Mouse (Mus musculus) CD4-positive helper T cell, adult 2 months (primary cell): Measurements from ENCODE around the gene Upk1a.

Experiments used
- DNase-seq: peaks from one replicate; pipeline ENCODE4 v3.0.0-alpha.2; 2012; ENCODE audit warnings: low read depth, missing footprints, low spot score

The Upk1a gene

GRCm38 (mm10) chr7:30602583-30602982, 10.1 kb downstream of the Upk1a start:
- DNase-seq = no peak

DNA sequence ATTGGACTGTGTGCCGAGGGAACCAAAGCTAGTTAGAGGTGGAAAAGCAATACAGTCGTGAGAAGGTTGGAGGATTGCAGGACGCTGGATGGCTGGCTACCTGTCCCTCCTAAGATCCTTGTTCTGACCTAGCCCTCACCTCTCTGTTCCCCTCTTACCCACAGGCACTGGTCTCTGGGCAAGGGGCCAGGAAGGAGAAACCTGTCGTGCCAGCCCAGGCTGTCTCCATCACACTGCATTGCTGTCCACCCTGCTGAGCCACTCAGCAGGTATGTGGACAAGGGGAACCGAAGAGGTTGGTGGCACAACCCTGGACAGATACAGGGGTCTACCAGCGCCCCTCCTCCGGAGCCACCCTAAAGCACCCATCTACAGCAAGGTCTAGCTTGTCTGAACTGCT, 12.0 kb downstream of the Upk1a start:
- DNase-seq = no peak

GRCm38 (mm10) chr7:30599933-30600353, 12.7 kb downstream of the Upk1a start:
- DNase-seq = peak; percentile 79

DNA sequence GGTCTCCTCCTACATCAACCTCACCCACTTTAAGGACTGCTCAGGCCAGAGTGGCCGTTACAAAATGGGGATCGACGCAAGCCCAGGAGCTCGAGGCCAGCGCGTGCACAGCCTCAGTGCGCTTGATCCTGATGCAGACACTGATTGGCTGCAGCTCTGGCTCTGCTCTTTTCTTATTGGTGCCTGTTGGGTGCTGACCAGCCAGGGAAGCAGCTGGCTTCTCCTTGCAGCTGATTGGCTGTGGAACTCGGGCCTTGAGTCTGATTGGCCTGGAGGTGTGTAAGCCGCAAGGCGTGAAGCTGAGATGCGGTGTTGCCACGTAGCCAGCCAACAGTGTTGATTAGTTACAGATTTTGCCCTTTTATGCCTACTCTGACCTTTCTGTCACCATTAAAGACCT, 13.9 kb downstream of the Upk1a start, which contains the start of gene Zbtb32:
TSS of gene Zbtb32 (minus strand) at position 124 of the 400 bp plus-strand sequence.
- DNase-seq = no peak

DNA sequence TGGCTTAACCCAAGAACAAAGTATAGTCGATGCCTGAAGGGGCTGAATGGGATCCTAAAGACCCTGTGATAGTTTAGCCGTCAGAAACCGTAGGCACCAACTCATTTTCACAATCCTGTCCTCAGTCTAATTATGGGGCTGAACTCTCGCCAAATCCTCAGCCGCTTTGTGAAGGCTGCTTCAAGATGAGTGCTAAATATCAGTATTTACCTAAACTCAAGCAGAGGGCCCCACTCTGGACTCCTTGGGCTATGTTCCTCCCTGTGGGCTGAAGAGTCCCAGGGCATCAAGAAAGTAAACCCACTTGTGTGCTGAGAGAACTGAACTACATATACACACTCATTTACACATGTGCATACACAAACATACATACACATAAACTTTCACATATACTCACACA, 15.8 kb downstream of the Upk1a start:
- no peak for DNase-seq

DNA sequence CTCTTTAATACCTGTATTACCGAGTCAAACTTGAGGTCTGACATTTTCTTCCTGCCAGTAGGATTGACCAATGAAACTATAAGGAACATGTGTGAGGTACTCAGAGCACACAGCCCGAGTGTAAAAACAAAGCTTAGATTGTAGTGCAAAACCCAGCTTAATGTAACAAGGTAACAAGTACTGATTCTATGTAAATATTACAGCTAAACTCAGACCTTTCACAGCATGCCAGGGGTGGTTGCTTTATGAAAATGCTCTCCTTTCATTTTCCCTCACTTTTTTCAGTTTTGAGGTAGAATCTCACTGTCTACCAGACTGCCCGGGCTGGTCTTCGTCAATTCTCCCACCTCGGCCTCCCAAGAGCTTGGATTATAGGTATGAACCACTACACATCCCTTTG, 16.6 kb downstream of the Upk1a start:
- DNase-seq = no peak

DNA sequence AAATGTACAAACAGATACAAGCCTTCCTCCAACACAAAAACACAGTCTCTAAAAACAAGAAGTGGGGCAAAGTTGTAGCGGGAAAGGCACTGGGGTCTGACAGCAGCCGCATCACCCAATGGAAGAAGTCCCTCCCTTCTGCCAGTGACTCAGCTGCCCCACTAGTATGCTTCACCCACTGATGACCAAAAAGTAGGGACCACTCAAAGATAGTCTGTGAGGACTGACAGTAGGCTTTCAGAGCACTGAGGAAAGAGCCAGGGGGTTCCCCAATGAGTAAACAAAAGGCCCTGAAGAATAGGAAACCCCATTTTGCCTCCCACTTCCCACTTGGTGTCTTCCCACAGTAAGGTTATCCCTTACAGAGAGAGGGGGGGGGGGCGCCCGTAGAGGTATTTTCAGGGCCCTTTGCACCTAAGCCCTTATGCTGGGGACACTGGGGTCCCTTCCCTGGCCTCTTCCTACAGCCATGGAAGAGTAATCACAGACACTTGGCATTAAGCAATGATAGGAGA, 18.1 kb downstream of the Upk1a start:
- DNase-seq = peak; percentile 27

GRCm38 (mm10) chr7:30593579-30594509, 18.8 kb downstream of the Upk1a start:
- peak; percentile 58 for DNase-seq

DNA sequence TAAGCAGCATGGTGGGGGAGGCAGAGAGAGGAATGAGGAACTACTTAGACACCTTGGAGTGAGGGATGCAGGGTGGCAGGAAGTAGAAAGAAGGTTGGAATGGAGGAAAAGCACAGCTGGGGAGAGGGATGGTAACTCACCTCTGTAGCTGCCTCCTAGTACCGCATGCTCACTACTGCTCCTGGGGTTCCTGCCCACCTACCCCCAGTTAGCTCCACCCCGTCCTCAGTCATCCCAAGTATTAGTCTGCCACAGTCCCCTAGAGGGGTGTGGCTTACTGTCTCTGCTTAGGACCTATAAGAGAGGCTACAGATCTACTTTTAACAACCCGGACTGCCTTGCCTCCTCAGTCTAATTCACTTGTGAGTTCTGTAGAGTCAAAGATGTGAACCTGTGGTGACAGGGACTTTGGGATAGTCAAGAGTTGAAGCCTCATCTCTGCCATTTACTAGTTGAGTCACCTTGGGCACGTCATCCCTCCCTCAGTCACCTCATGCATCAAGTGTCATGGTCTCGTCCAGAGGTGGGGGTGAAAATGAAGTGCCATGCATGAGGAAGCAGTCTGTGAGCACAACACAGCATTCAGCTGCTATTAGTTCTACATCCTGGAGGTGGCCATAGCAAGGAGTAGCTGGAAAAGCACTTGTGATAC, 19.7 kb downstream of the Upk1a start:
- DNase-seq = peak; percentile 44

DNA sequence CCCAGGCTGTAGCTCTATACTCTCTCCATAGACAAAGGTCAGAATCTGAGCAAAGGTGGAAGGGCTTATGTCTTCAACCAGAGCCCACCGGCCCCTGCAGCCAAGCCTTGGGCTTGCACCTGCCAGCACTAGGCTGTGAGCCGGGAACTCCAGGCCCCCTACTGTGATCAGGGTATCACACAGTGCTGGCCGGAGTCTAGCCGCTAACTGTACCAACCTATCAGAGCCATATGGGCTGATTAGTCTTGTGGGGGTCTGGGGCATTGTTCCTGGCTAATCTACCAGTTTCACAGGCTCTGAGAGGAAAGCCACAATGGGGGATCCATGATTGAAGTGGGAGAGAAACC, 21.1 kb downstream of the Upk1a start:
- no peak for DNase-seq

- no peak for DNase-seq
These were observed 21.6 kb downstream of the Upk1a start for GRCm38 (mm10) chr7:30590927-30591604.

- DNase-seq = peak; percentile 72
These were observed 23.0 kb downstream of the Upk1a start for GRCm38 (mm10) chr7:30589435-30590301.

DNA sequence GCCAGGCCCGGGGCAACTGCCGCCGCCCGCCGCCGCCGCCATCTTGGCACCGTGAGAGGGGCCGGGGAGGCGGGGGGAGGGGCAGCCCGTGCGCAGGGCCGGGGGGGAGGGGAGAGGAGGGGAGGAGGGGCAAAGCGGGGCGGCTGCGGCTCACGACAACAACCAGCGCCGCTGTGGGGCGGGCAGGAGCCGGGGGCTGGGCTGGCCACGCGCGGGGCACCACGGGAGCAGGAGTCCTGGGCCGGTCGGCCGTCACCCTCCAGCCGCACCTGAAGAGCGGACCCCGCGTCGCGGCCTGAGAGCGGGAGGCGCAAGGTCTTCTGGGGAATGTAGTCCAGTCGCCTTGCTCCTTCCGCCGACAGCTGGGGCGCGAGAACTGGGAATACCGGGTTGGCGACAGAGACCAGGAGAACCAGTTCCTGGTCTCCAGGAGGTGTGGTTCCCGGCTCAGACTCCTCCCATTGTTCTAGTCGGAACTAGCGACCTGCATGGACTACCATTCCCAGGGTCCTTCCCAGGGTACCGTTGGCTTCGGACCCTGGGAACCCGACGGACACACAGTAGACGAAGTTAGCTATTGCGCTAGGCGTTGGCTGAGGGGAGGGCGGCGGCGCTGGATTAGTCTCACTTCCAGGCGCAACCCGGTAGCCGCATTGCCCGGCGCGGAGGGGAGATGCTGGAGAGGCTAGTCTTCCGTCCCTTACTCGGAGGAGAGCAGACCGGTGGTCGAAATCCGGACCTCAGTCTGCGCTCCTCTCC, 23.8 kb downstream of the Upk1a start, which contains the start of gene Kmt2b:
TSS of gene Kmt2b (minus strand) at position 51 of the 759 bp plus-strand sequence.
- peak; percentile 95 for DNase-seq

DNA sequence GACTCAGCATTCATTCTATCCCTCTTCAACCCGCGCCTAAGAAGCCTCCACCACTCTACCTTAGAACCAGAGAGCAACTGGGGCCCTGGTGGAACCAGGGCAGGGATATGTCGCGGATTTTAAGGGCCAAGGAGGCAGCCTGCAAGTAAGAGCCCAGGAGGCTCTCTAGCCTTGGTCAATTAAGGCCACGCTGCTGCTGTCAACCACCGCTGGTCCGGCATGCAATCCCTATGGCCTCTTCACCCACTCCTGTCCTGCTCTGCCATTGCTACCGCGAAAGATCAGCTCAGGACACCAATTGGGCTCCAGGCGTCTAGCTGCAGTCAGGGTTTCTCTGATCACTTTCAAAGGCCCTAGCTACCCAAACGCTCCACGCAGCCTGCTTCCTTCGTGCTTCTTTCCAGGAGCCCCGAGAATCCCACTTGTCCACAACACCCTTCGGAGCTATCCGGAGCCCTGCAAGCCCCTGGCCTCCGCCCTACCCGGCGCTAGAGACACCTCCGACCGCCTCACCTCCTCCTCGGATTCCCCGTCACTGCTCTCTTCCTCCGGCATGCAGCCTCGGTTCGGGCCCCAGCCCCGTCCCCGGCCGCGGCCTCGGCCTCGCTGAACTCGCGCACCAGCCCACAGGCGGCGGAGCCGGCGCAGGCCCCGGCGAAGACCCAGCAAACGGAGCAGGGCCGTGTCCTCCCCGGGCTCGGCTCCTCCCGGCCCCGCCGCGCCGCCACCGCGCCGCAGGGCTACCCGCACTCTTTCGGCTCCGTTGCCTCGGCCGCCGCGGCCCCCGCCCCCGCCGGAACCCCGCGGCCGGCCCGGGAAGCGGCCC, 24.6 kb downstream of the Upk1a start:
- DNase-seq = no peak

- DNase-seq = no peak
These were observed 26.1 kb downstream of the Upk1a start for GRCm38 (mm10) chr7:30586455-30587020.

GRCm38 (mm10) chr7:30585170-30585569, 27.5 kb downstream of the Upk1a start:
- no peak for DNase-seq

- DNase-seq = no peak
These were observed 28.3 kb downstream of the Upk1a start for GRCm38 (mm10) chr7:30584339-30584738.

GRCm38 (mm10) chr7:30581547-30581946, 31.1 kb downstream of the Upk1a start:
- no peak for DNase-seq

GRCm38 (mm10) chr7:30579950-30580349, 32.7 kb downstream of the Upk1a start:
- DNase-seq = no peak
